Mouse (Mus musculus) T-cell, adult 2 months (primary cell): ENCODE measurements around the gene Gipc2.

Source experiments
- DNase-seq: peaks from one replicate; pipeline ENCODE4 v3.0.0; 2022; ENCODE audit warnings: low spot score

Gipc2 gene

DNA sequence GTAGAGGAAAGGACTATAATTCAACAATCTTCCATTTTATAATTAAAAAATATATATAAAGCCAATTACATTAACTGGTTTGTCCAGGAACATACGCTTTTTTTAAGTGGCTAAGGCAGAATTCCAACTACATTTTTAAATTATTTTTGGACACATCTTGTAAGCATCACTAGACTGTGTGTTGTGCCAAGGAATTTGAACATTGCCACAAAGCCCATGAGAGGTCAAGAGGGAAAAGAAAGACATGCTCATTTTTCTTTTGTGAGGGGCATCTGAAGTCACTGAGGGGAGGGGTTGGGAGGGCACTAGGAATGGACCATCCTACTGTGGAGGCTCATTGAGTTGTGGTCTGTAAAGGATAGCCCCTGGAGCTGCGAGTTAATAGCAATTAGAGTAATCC, 97.0 kb downstream of the Gipc2 start:
- no peak for DNase-seq

GRCm38 (mm10) chr3:152068311-152068710, 97.7 kb downstream of the Gipc2 start:
- no peak for DNase-seq

- no peak for DNase-seq
These were observed 99.3 kb downstream of the Gipc2 start for GRCm38 (mm10) chr3:152066696-152067095.

DNA sequence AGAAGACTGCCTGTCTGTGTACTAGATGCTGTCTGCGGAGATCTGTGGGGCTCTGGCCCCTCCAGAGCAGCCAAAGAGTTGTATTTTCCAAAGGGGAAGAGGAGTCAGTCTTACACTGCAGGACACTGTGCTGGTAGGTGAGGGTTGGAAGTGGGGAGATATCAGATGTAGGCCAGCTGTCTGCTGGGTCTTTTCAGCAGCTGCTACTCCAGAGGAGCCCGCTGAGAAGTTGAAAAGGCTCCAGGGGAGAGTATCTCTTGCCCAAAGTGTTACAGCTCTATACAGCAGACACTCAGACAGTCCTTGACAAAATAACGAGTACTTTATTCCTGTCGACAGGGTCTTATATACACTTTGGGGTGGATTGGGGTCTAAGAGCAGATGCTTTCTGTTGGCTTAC, 100.2 kb downstream of the Gipc2 start:
- DNase-seq: no peak

- no peak for DNase-seq
These were observed 101.9 kb downstream of the Gipc2 start for GRCm38 (mm10) chr3:152064166-152064565.

GRCm38 (mm10) chr3:152062806-152063205, 103.2 kb downstream of the Gipc2 start:
- no peak for DNase-seq

DNA sequence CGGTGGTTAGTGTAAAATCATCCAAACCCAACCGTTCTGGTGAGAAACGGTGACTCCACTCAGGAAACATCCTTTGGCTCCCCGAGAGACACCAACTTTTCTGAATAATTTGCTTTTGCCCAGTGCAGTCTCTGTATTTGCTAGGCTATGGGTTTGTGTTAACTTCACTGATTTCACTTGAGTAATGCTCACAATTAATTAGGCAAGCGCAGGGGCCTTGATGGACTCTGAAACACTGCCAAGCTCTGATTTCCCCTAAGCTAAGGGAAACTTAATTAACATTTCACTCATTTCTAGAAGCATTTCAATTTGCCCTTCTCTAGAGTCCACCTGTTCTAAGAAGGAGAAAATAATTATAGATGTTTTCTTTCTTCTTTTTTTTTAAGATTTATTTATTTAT, 104.9 kb downstream of the Gipc2 start:
- no peak for DNase-seq

DNA sequence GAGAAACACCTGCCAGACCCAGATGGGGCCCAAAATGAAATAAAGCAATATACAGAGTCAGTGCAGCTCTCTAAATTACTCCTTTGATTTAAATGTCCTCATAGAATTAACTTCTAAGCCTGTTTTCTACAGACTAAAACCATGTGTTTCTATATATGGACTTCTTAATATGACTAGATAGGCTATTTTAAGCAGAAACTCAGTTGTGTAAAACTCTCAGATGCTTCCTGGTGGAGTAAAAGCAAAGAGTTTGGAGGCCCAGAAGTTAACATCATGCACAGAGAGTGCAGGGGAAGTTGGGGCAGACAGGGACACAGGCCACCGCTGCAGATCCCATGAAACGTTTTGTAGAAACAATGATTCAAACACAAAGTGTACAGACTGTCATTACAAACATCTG, 107.8 kb downstream of the Gipc2 start:
- DNase-seq: no peak

DNA sequence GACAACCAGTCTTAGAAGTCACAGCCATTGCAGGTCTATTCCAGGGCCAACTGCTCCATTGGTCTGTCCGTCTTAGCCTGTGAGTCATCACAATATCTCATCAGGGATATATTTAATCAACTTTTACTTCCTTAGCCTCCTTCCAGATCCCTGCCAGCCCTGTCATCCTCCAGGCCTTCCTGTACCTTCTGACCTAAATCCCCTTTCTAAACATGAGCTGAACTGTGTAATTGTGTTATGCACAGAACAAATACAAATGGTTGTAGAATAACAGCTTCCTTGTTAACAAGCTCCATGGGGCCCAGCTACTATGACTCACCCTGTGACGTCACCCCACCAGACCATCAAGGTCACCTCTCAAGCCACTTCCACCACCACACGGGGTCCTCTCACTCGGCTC, 111.8 kb downstream of the Gipc2 start:
- DNase-seq: no peak

GRCm38 (mm10) chr3:152051959-152052358, 114.1 kb downstream of the Gipc2 start:
- DNase-seq: no peak

DNA sequence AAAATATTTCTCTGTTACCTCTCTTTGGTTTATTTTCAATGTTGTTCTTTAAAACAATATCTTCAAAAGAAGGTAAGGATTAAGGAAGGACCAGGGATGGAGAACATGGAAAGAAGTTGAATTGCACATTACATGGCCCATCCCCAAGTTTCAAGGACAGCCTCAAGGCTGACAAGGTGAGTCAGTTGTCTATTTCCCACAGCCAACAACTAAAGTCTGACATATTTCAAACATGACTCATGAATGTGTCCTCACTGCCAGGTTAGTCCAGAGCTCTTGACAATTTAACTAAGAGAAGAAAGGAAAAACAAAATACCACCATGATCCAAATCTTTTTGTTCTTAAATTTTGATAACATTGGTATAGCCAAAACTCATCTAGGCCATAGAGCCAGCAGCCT, 118.1 kb downstream of the Gipc2 start:
- no peak for DNase-seq

DNA sequence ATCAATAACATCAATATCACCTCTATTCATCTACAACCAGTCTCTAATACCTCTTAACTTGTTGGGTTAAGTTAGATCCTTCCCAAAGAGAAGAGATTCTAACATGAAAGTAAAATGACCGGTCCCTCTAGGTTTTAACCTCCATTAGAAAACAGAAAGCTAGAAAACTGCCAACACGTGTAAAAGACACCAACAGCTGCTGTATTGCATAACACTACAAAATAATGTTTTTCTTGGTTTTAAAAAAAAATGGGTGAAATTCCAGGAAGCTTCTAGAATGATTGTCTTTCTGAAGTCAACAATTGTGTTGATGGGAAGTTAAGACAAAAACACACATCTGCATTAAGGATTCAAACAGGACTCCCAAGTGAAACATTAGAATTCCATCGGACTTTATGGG, 119.1 kb downstream of the Gipc2 start:
- DNase-seq: no peak
